Comparison of ENCODE assay signal across 20 mouse cellular contexts in the genomic region with DNA sequence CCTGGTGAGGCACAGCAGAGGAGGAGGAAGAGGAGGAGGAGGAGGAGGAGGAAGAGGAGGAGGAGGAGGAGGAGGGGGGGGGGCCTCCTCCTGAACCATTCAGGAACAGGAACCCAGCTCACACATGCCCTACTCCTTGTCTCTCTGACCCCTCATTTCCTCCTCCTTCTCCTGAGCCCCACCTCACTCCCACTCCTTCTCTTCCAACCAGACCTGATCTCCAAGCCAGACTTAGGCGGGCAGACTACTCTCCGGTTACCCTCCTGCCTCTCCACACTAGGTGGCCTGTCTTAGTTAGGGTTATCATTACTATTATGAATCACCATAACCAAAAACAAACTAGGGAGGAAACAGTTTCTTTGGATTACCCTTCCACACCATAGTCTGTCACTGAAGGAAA. TPM values are rescaled to one million over a fixed set of nuclear protein-coding genes. Genes with fewer than 3 reads are reported as not detected.
DNase-seq lines count a peak whose midpoint lies in the region; ATAC-seq lines count a peak whose summit lies in the region.
"Had no signal": no experiment of that assay in that cellular context is flagged by ENCODE, and none has a peak within 500 bp of the region (broad histone marks: within the 10 kb centered on the region; RNA-seq: fewer than 3 reads in every experiment).

No protein-coding gene starts in this region.

- 79% methylated on average over 2 of the region's 2 CpGs for WGBS in heart, embryonic 12.5 days
- 59% methylated on average over 2 of the region's 2 CpGs for WGBS in liver, embryonic 13.5 days (ENCODE audit: insufficient replicate concordance)
- 65% methylated on average over 2 of the region's 2 CpGs for WGBS in liver, embryonic 11.5 days
- WGBS in limb, embryonic 13.5 days, result 80% methylated on average over 2 of the region's 2 CpGs

- H3K27me3 ChIP-seq in heart, embryonic 12.5 days (replicated peaks), result no peaks in the 10 kb centered on the region
- H3K27me3 ChIP-seq in liver, embryonic 13.5 days, result no peaks in the 10 kb centered on the region
- H3K27me3 ChIP-seq in liver, embryonic 11.5 days (replicated peaks; ENCODE audit: control insufficient read depth, insufficient read depth, low read length), result no peaks in the 10 kb centered on the region
- no peaks in the 10 kb centered on the region for H3K27me3 ChIP-seq in limb, embryonic 13.5 days
- H3K27me3 ChIP-seq: embryonic facial prominence, embryonic 15.5 days; heart, embryonic 13.5 days; hindbrain, embryonic 15.5 days had no signal

- no peak overlapping the region for H3K27ac ChIP-seq in heart, embryonic 12.5 days (ENCODE audit: poor library complexity, severe bottlenecking)
- no peak overlapping the region for H3K27ac ChIP-seq in liver, embryonic 13.5 days
- no peak overlapping the region for H3K27ac ChIP-seq in liver, embryonic 11.5 days (ENCODE audit: low read depth, low read length)
- H3K27ac ChIP-seq in limb, embryonic 13.5 days, result no peak overlapping the region
- H3K27ac ChIP-seq: embryonic facial prominence, embryonic 15.5 days; forebrain, embryonic 10.5 days; heart, embryonic 13.5 days; hindbrain, embryonic 15.5 days had no signal

- no peak overlapping the region for H3K9ac ChIP-seq in heart, embryonic 12.5 days
- H3K9ac ChIP-seq in liver, embryonic 13.5 days, result no peak overlapping the region
- no peak overlapping the region for H3K9ac ChIP-seq in liver, embryonic 11.5 days (ENCODE audit: low read depth, low read length)
- no peak overlapping the region for H3K9ac ChIP-seq in limb, embryonic 13.5 days
- H3K9ac ChIP-seq: embryonic facial prominence, embryonic 15.5 days; heart, embryonic 13.5 days; hindbrain, embryonic 15.5 days had no signal

- H3K9me3 ChIP-seq in heart, embryonic 12.5 days (replicated peaks), result no peaks in the 10 kb centered on the region
- no peaks in the 10 kb centered on the region for H3K9me3 ChIP-seq in liver, embryonic 13.5 days (replicated peaks)
- H3K9me3 ChIP-seq in liver, embryonic 11.5 days (ENCODE audit: control insufficient read depth, low read length), result no peaks in the 10 kb centered on the region
- H3K9me3 ChIP-seq in limb, embryonic 13.5 days, result no peaks in the 10 kb centered on the region
- H3K9me3 ChIP-seq: embryonic facial prominence, embryonic 15.5 days; forebrain, embryonic 10.5 days; heart, embryonic 13.5 days; hindbrain, embryonic 15.5 days had no signal

- no peak overlapping the region for H3K4me3 ChIP-seq in heart, embryonic 12.5 days
- no peak overlapping the region for H3K4me3 ChIP-seq in liver, embryonic 13.5 days (replicated peaks)
- H3K4me3 ChIP-seq in liver, embryonic 11.5 days (ENCODE audit: low read depth, low read length), result no peak overlapping the region
- H3K4me3 ChIP-seq in limb, embryonic 13.5 days, result no peak overlapping the region
- H3K4me3 ChIP-seq: embryonic facial prominence, embryonic 15.5 days; erythroblast, embryonic 14.5 days; forebrain, embryonic 10.5 days; gastrocnemius, adult 2 months; heart, embryonic 13.5 days; hindbrain, embryonic 15.5 days had no signal

- 0 out of 2 replicates have a peak, but pooled peaks have one; percentile 6 for ATAC-seq in heart, embryonic 12.5 days (ENCODE audit: insufficient number of reproducible peaks, low FRiP score)
- ATAC-seq in liver, embryonic 13.5 days (ENCODE audit: low read depth), result peak; percentile 12; the same call in 1 of the 2 replicates
- ATAC-seq in liver, embryonic 11.5 days (replicated peaks; ENCODE audit: low FRiP score), result no peak
- peak; percentile 22; the same call in 1 of the 2 replicates for ATAC-seq in granulocyte monocyte progenitor cell, adult 5-6 weeks (replicated peaks; ENCODE audit: poor library complexity, severe bottlenecking)
- peak; percentile 51; the same call in 1 of the 2 replicates for ATAC-seq in limb, embryonic 13.5 days (ENCODE audit: low FRiP score, low read depth)
- ATAC-seq: forebrain, embryonic 14.5 days had no signal

- no peaks in the 10 kb centered on the region for H3K36me3 ChIP-seq in heart, embryonic 12.5 days
- H3K36me3 ChIP-seq in liver, embryonic 13.5 days, result no peaks in the 10 kb centered on the region
- no peaks in the 10 kb centered on the region for H3K36me3 ChIP-seq in liver, embryonic 11.5 days (ENCODE audit: control insufficient read depth, insufficient read depth, low read length)
- no peaks in the 10 kb centered on the region for H3K36me3 ChIP-seq in limb, embryonic 13.5 days
- H3K36me3 ChIP-seq: embryonic facial prominence, embryonic 15.5 days; forebrain, embryonic 10.5 days; heart, embryonic 13.5 days; hindbrain, embryonic 15.5 days had no signal

- DNase-seq in heart, adult 18-20 months, result no peak
- DNase-seq in liver, embryonic 13.5 days, result no peak
- DNase-seq in liver, embryonic 11.5 days (ENCODE audit: low spot score), result no peak
- DNase-seq: adrenal gland, adult 2 months; adrenal gland, postnatal 25 days; cerebellum, adult 18-20 months; cerebellum, adult 9-11 months; cerebellum, postnatal 36 days; gastrocnemius, adult 2 months; gastrocnemius, postnatal 25 days; heart, postnatal 36 days had no signal

- H3K4me2 ChIP-seq in heart, embryonic 12.5 days, result no peak overlapping the region
- no peak overlapping the region for H3K4me2 ChIP-seq in liver, embryonic 13.5 days
- no peak overlapping the region for H3K4me2 ChIP-seq in liver, embryonic 11.5 days
- H3K4me2 ChIP-seq in limb, embryonic 13.5 days (replicated peaks), result no peak overlapping the region
- H3K4me2 ChIP-seq: embryonic facial prominence, embryonic 15.5 days; heart, embryonic 13.5 days; hindbrain, embryonic 15.5 days had no signal

- H3K4me1 ChIP-seq in heart, embryonic 12.5 days (replicated peaks), result peaks cover 9% of the 10 kb centered on the region
- no peaks in the 10 kb centered on the region for H3K4me1 ChIP-seq in liver, embryonic 13.5 days (replicated peaks)
- no peaks in the 10 kb centered on the region for H3K4me1 ChIP-seq in liver, embryonic 11.5 days (replicated peaks; ENCODE audit: control insufficient read depth, insufficient read depth, low read length)
- peaks cover 6% of the 10 kb centered on the region for H3K4me1 ChIP-seq in limb, embryonic 13.5 days
- H3K4me1 ChIP-seq: hindbrain, embryonic 15.5 days had no signal

RNA-seq across cellular contexts. Expression of gene Kif16b, which starts 10.0 kb away (rescaled TPM):
- 13.9 and 15.7 TPM in 2 replicates for polyA plus RNA-seq in heart, embryonic 12.5 days (2016; fragmentation: Nextera tagmentation; extraction: Ambion mirVana)
- total RNA-seq in heart, adult 18-20 months (2021), result 10 to 100 TPM; 35.6 to 36.6 TPM
- polyA plus RNA-seq in liver, embryonic 13.5 days (2015; fragmentation: Nextera tagmentation; extraction: Ambion mirVana), result 2.9 and 4.1 TPM in 2 replicates
- polyA plus RNA-seq in liver, embryonic 11.5 days (2014; fragmentation: Nextera tagmentation; extraction: Ambion mirVana), result 6.3 and 6.7 TPM in 2 replicates
- 15.4 and 17.5 TPM in 2 replicates for total RNA-seq in granulocyte monocyte progenitor cell, adult 5-6 weeks (2014; fragmentation: Nextera tagmentation)
- 20.7 and 22.4 TPM in 2 replicates for total RNA-seq in granulocyte monocyte progenitor cell, adult 5-6 weeks (2017)
- polyA plus RNA-seq in limb, embryonic 13.5 days (2015; fragmentation: Nextera tagmentation; extraction: Ambion mirVana), result 9.6 and 11.2 TPM in 2 replicates
